9 mouse cellular contexts compared by ENCODE assay signal in the genomic region with DNA sequence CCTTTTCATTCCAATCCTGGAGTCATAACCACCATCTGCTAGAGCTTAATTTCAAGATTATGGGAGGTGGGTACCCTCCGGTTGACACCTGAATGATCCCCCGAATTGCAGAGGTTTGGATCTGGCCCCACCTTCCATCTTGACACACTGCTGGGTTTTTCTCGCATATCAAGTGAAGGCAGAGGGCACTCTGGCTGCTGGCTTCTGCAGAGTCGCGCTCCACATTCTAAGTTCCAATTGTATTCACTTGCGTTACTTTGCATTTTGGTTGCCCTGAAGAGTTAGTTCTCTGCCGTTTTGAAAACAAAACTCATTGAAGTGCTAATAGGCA.
DNase-seq lines count a peak whose midpoint lies in the region; ATAC-seq lines count a peak whose summit lies in the region.
"Had no signal": no experiment of that assay in that cellular context is flagged by ENCODE, and none has a peak within 500 bp of the region (broad histone marks: within the 10 kb centered on the region; RNA-seq: fewer than 3 reads in every experiment).

No protein-coding gene starts in this region.

- no peak for DNase-seq in heart, postnatal 14 days
- peak; percentile 37 for DNase-seq in brain, adult 2 months (ENCODE audit: low read depth, low spot score)
- peak; percentile 5 for DNase-seq in lung, postnatal 25 days (ENCODE audit: low spot score)
- DNase-seq in c-Kit-positive CD71-positive TER-119-positive erythroid progenitor cells, embryonic 14.5 days (ENCODE audit: low spot score), result no peak
- DNase-seq in testis, postnatal 10 days (ENCODE audit: low spot score), result no peak

- H3K9me3 ChIP-seq in heart, embryonic 13.5 days, result no peaks in the 10 kb centered on the region
- H3K9me3 ChIP-seq: G1E had no signal

- H3K36me3 ChIP-seq in heart, embryonic 13.5 days, result no peaks in the 10 kb centered on the region
- H3K36me3 ChIP-seq: G1E had no signal

- intact Hi-C loops in heart, postnatal 14 days (cut with DNase I), result loop anchor here (5.0 kb wide), 2 partner anchors 46 to 174 kb away; a partner anchor contains a TSS

- no peak for ATAC-seq in heart, embryonic 13.5 days (ENCODE audit: extremely low read depth, insufficient number of reproducible peaks, low FRiP score, low TSS enrichment)
- peak; percentile 28 to 33; a peak in 3 of 4 replicates for ATAC-seq in hematopoietic stem cell, adult 5-6 weeks (replicated peaks in 1 of 2; ENCODE audit: insufficient read depth in 1 of 2, low FRiP score in 2 of 2, low TSS enrichment in 1 of 2, low read depth in 1 of 2, poor library complexity in 2 of 2, severe bottlenecking in 2 of 2)
- no peak for ATAC-seq in inflammation-experienced regulatory T-cells, adult 6 months

- peak overlapping the region; percentile 95 for H3K4me2 ChIP-seq in heart, embryonic 13.5 days

- WGBS in heart, embryonic 13.5 days, result 16% methylated on average over 7 of the region's 7 CpGs

- H3K4me3 ChIP-seq in heart, embryonic 13.5 days, result peak overlapping the region; percentile 65

- H3K27me3 ChIP-seq in heart, embryonic 13.5 days (replicated peaks), result no peaks in the 10 kb centered on the region

- peaks cover 13% of the 10 kb centered on the region for H3K4me1 ChIP-seq in heart, embryonic 13.5 days

- H3K27ac ChIP-seq in heart, embryonic 13.5 days (replicated peaks), result peak overlapping the region; percentile 66

- H3K9ac ChIP-seq in heart, embryonic 13.5 days, result peak overlapping the region; percentile 83

Comparison
In these comparisons a context has a peak if more than half of its experiments do, and no peak if none do; other contexts are left out.
1. ATAC-seq: peak in hematopoietic stem cell, adult 5-6 weeks (2 of 2); none in heart, embryonic 13.5 days (single experiment) and inflammation-experienced regulatory T-cells, adult 6 months (single experiment).
2. DNase-seq: peak in brain, adult 2 months (single experiment) and lung, postnatal 25 days (single experiment); none in heart, postnatal 14 days (0 of 2), c-Kit-positive CD71-positive TER-119-positive erythroid progenitor cells, embryonic 14.5 days (single experiment) and testis, postnatal 10 days (single experiment).